Mouse (Mus musculus) E14TG2a.4 (cell line): ENCODE results near the gene Ola1.

ENCODE experiments used
- H3K27me3 ChIP-seq: 2 replicates; pipeline ENCODE4 v1.6.1; 2014; ENCODE audit warnings: low read length, control low read depth; ENCODE audit not compliant: insufficient read depth
- H3K36me3 ChIP-seq: 2 replicates; pipeline ENCODE4 v1.6.1; 2014; ENCODE audit warnings: low read length, control low read depth; ENCODE audit not compliant: insufficient read depth
- H3K4me1 ChIP-seq: replicated peaks from 2 replicates; pipeline ENCODE4 v1.6.1; 2014; ENCODE audit warnings: low read depth, low read length, control low read depth
- H3K4me3 ChIP-seq: replicated peaks from 2 replicates; pipeline ENCODE4 v1.5.1; 2014; ENCODE audit warnings: mild to moderate bottlenecking, low read length
- H3K9me3 ChIP-seq: 2 replicates; pipeline ENCODE4 v1.6.1; 2014; ENCODE audit warnings: low read length, control low read depth
- CTCF ChIP-seq: conservative IDR thresholded peaks from 2 replicates; pipeline ENCODE4 v1.5.1; 2014; ENCODE audit warnings: low read length
- NANOG ChIP-seq: IDR thresholded peaks from 2 replicates; pipeline ENCODE4 v1.6.1; 2014; ENCODE audit warnings: borderline replicate concordance, low read length, mixed read lengths
- POU5F1 ChIP-seq: IDR thresholded peaks from 2 replicates; pipeline ENCODE4 v1.6.1; 2014; ENCODE audit warnings: low read length, borderline replicate concordance

Ola1 gene

GRCm38 (mm10) chr2:73053791-73054490 is 164.8 kb downstream of the Ola1 start:
- H3K4me3 ChIP-seq, result no peak overlapping the region
- H3K9me3 ChIP-seq, result peaks cover 9% of the 10 kb centered on the region; the same call in 1 of the 2 replicates
- peaks cover 59% of the 10 kb centered on the region for H3K4me1 ChIP-seq
- peak; percentile 34; the same call in 1 of the 2 replicates for TF ChIP-seq NANOG
- no peak for TF ChIP-seq POU5F1
- TF ChIP-seq CTCF, result no peak
- no peaks in the 10 kb centered on the region for H3K27me3 ChIP-seq
- no peaks in the 10 kb centered on the region for H3K36me3 ChIP-seq

- H3K4me1 ChIP-seq, result peaks cover 67% of the 10 kb centered on the region
- TF ChIP-seq POU5F1 (no peak), NANOG (no peak), CTCF (no peak)
- H3K4me3 ChIP-seq, result no peak overlapping the region
- no peaks in the 10 kb centered on the region for H3K36me3 ChIP-seq
- 0 out of 2 replicates have a peak, but pooled peaks cover 3% of the 10 kb centered on the region for H3K27me3 ChIP-seq
- peaks cover 9% of the 10 kb centered on the region; the same call in 1 of the 2 replicates for H3K9me3 ChIP-seq
Observed at GRCm38 (mm10) chr2:73050401-73050800, 168.3 kb downstream of the Ola1 start.

GRCm38 (mm10) chr2:73049977-73050376 is 168.7 kb downstream of the Ola1 start:
- Histone ChIP-seq H3K36me3 (no peaks in the 10 kb centered on the region), H3K4me1 (peaks cover 63% of the 10 kb centered on the region), H3K27me3 (0 out of 2 replicates have a peak, but pooled peaks cover 3% of the 10 kb centered on the region), H3K4me3 (no peak overlapping the region), H3K9me3 (peaks cover 9% of the 10 kb centered on the region; the same call in 1 of the 2 replicates)
- TF ChIP-seq CTCF, result no peak
- no peak for TF ChIP-seq POU5F1
- no peak for TF ChIP-seq NANOG

DNA sequence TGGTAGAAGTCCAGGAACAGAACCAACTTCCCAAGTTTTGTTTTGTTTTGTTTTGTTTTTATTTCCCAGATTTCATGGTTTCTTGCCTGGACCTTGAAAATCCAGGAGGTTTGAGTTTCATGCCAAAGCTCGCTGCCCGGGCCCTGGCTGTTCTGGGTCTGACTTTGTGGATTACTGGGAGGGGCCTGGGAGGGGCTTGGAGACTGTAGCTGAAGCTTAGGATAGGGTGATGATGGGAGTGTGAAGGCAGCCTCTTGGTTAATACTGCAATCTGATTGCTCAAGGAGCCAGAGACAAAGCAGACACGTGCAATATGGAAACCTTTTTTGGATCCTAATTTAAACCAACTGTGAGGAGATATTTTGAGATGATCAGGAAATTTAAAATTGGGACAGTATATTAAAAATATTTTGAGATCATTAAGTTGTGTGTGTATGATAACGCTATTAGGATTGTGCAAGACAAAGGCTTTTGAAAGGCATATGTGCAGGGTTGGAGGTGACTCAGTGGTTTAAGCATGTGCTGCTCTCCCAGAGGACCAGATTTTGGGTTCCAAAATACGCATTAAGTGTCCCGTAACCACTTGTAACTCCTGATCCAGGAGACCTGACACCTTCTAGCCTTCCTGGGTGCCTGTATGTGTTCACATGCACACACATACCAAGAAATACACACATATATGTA is 169.6 kb downstream of the Ola1 start:
- no peaks in the 10 kb centered on the region for H3K36me3 ChIP-seq
- peak overlapping the region; percentile 57 for H3K4me3 ChIP-seq
- TF ChIP-seq POU5F1 (no peak), CTCF (no peak), NANOG (no peak)
- peaks cover 9% of the 10 kb centered on the region; the same call in 1 of the 2 replicates for H3K9me3 ChIP-seq
- H3K27me3 ChIP-seq, result 0 out of 2 replicates have a peak, but pooled peaks cover 3% of the 10 kb centered on the region
- H3K4me1 ChIP-seq, result peaks cover 55% of the 10 kb centered on the region

GRCm38 (mm10) chr2:73047061-73047741 is 171.5 kb downstream of the Ola1 start:
- Histone ChIP-seq H3K4me1 (peaks cover 42% of the 10 kb centered on the region), H3K27me3 (0 out of 2 replicates have a peak, but pooled peaks cover 3% of the 10 kb centered on the region)
- TF ChIP-seq POU5F1, result no peak
- TF ChIP-seq NANOG, result no peak
- TF ChIP-seq CTCF, result no peak

GRCm38 (mm10) chr2:73046576-73046975 is 172.1 kb downstream of the Ola1 start:
- no peak for TF ChIP-seq CTCF
- no peak for TF ChIP-seq NANOG
- no peak for TF ChIP-seq POU5F1
- H3K9me3 ChIP-seq, result no peaks in the 10 kb centered on the region

More at GRCm38 (mm10) chr2:73047061-73047741, 171.5 kb downstream of the Ola1 start:
- Histone ChIP-seq H3K9me3 (no peaks in the 10 kb centered on the region), H3K36me3 (no peaks in the 10 kb centered on the region), H3K4me3 (peak overlapping the region; percentile 61)

GRCm38 (mm10) chr2:73045505-73045904 is 173.2 kb downstream of the Ola1 start:
- Histone ChIP-seq H3K4me1 (peaks cover 58% of the 10 kb centered on the region), H3K36me3 (no peaks in the 10 kb centered on the region), H3K9me3 (no peaks in the 10 kb centered on the region), H3K27me3 (0 out of 2 replicates have a peak, but pooled peaks cover 3% of the 10 kb centered on the region), H3K4me3 (no peak overlapping the region)
- TF ChIP-seq POU5F1, result no peak

More at GRCm38 (mm10) chr2:73046576-73046975, 172.1 kb downstream of the Ola1 start:
- no peaks in the 10 kb centered on the region for H3K36me3 ChIP-seq
- H3K4me3 ChIP-seq, result peak overlapping the region; percentile 61; the same call in 1 of the 2 replicates
- 0 out of 2 replicates have a peak, but pooled peaks cover 3% of the 10 kb centered on the region for H3K27me3 ChIP-seq
- peaks cover 48% of the 10 kb centered on the region for H3K4me1 ChIP-seq
